Mouse (Mus musculus) liver, adult 2 months (tissue): Measurements from ENCODE around the gene Pcyox1. TPM values are rescaled to one million over a fixed set of nuclear protein-coding genes. Genes with fewer than 3 reads are reported as not detected.
A peak's percentile ranks its signal among the peaks of the same experiment; 100 is the strongest.

Experiments used
- DNase-seq: peaks from one replicate; pipeline ENCODE4 v3.0.0-alpha.2; 2011; ENCODE audit warnings: low read depth, low spot score; ENCODE audit errors: extremely low read depth
- H3K27ac ChIP-seq: fragments of 200-500 bp; replicated peaks from 2 replicates; pipeline ENCODE4 v1.5.1; 2012; ENCODE audit warnings: low read depth, mild to moderate bottlenecking, control low read depth, inconsistent platforms, low read length; ENCODE audit not compliant: insufficient read depth
- H3K27me3 ChIP-seq: fragments of 200-500 bp; 2 replicates; pipeline ENCODE4 v1.6.1; 2012; ENCODE audit warnings: mild to moderate bottlenecking, moderate library complexity, low read length, inconsistent platforms; ENCODE audit not compliant: control insufficient read depth, insufficient read depth
- H3K36me3 ChIP-seq: fragments of 200-500 bp; 2 replicates; pipeline ENCODE4 v1.6.1; 2012; ENCODE audit warnings: low read length, inconsistent platforms; ENCODE audit not compliant: control insufficient read depth, insufficient read depth
- H3K4me1 ChIP-seq: fragments of 200-500 bp; 2 replicates; pipeline ENCODE4 v1.6.1; 2011; ENCODE audit warnings: low read length; ENCODE audit not compliant: control insufficient read depth, insufficient read depth
- H3K4me3 ChIP-seq: fragments of 200-500 bp; 2 replicates; pipeline ENCODE4 v1.5.1; 2011; ENCODE audit warnings: low read depth, mild to moderate bottlenecking, control low read depth, low read length, moderate library complexity; ENCODE audit not compliant: insufficient read depth
- H3K79me2 ChIP-seq: fragments of 200-500 bp; 2 replicates; pipeline ENCODE4 v1.6.1; 2012; ENCODE audit warnings: inconsistent platforms, mild to moderate bottlenecking, low read length, moderate library complexity; ENCODE audit not compliant: control insufficient read depth, insufficient read depth
- H3K9ac ChIP-seq: fragments of 200-500 bp; 2 replicates; pipeline ENCODE4 v1.6.1; 2012; ENCODE audit warnings: low read depth, mild to moderate bottlenecking, control low read depth, inconsistent platforms, low read length
- CTCF ChIP-seq: fragments of 200-500 bp; IDR thresholded peaks from 2 replicates; pipeline ENCODE4 v1.5.1; 2011; ENCODE audit warnings: low read depth, low read length, control low read depth
- POLR2A ChIP-seq: fragments of 200-500 bp; IDR thresholded peaks from 2 replicates; pipeline ENCODE4 v1.6.1; 2011; ENCODE audit warnings: low read length, control low read depth; ENCODE audit not compliant: insufficient read depth; ENCODE audit errors: extremely low read depth
- WGBS: fragments of 180-500 bp; shearing (Covaris S2); methylation state at CpG from one replicate; pipeline ENCODE4 v1.1.7; 2018; 5-methylcytosine and 5-hydroxymethylcytosine counted together
- polyA plus RNA-seq: library from polyadenylated mRNA; depleted of rRNA; stranded (reverse); fragments of >200 nt; gene quantifications from 2 replicates; pipeline ENCODE4 v1.2.3, GENCODE M21; 2012
- total RNA-seq: library from RNA; depleted of rRNA; stranded (reverse); fragments of >200 nt; gene quantifications from 2 replicates; pipeline ENCODE4 v1.2.3, GENCODE M21; 2014

Gene Pcyox1
- total and polyA plus RNA-seq, 2 experiments = 60.4 to 102 TPM

- Histone ChIP-seq H3K36me3 (no peaks in the 10 kb centered on the region; the same call in 1 of the 2 replicates), H3K27ac (peak within 1 kb of the TSS; percentile 98), H3K27me3 (no peaks in the 10 kb centered on the region), H3K79me2 (peaks cover 2% of the 10 kb centered on the region; the same call in 1 of the 2 replicates), H3K4me3 (peak within 1 kb of the TSS; percentile 76), H3K9ac (peak within 1 kb of the TSS; percentile 91), H3K4me1 (no peaks in the 10 kb centered on the region)
- 0 out of 2 replicates have a peak, but pooled peaks have one; percentile 0 for TF ChIP-seq CTCF
- peak; percentile 25; the same call in 1 of the 2 replicates for TF ChIP-seq POLR2A
- DNase-seq = peak; percentile 95
- under 1% methylated on average over 59 of the region's 59 CpGs for WGBS
Observed at GRCm38 (mm10) chr6:86438272-86439118, 41.5 kb upstream of the Pcyox1 start, which contains the start of gene C87436. Gene C87436, plus strand, starts transcription at chr6:86438374.

GRCm38 (mm10) chr6:86437711-86438110 is 40.8 kb upstream of the Pcyox1 start:
- WGBS = 2% methylated on average over 14 of the region's 14 CpGs
- H3K79me2 ChIP-seq = peaks cover 2% of the 10 kb centered on the region; the same call in 1 of the 2 replicates
- TF ChIP-seq CTCF (peak; percentile 66), POLR2A (no peak)
- peak overlapping the region; percentile 76 for H3K4me3 ChIP-seq
- no peaks in the 10 kb centered on the region for H3K4me1 ChIP-seq
- peak overlapping the region; percentile 77 for H3K9ac ChIP-seq
- H3K36me3 ChIP-seq = peaks cover 1% of the 10 kb centered on the region; the same call in 1 of the 2 replicates
- no peaks in the 10 kb centered on the region for H3K27me3 ChIP-seq
- H3K27ac ChIP-seq = peak overlapping the region; percentile 68
- peak; percentile 69 for DNase-seq

GRCm38 (mm10) chr6:86433696-86434095 is 36.7 kb upstream of the Pcyox1 start:
- Histone ChIP-seq H3K36me3 (peaks cover 11% of the 10 kb centered on the region), H3K79me2 (no peaks in the 10 kb centered on the region), H3K4me1 (no peaks in the 10 kb centered on the region), H3K27ac (no peak overlapping the region), H3K9ac (no peak overlapping the region), H3K27me3 (no peaks in the 10 kb centered on the region), H3K4me3 (no peak overlapping the region)
- no peak for DNase-seq
- TF ChIP-seq POLR2A (no peak), CTCF (no peak)
- WGBS = 89% methylated on average over 1 of the region's 1 CpGs

- DNase-seq = no peak
- TF ChIP-seq POLR2A = no peak
- no peak for TF ChIP-seq CTCF
- no peak overlapping the region for H3K27ac ChIP-seq
- H3K9ac ChIP-seq = no peak overlapping the region
- H3K36me3 ChIP-seq = peaks cover 25% of the 10 kb centered on the region
- H3K27me3 ChIP-seq = no peaks in the 10 kb centered on the region
- 95% methylated on average over 3 of the region's 3 CpGs for WGBS
- H3K79me2 ChIP-seq = no peaks in the 10 kb centered on the region
- no peak overlapping the region for H3K4me3 ChIP-seq
- H3K4me1 ChIP-seq = no peaks in the 10 kb centered on the region
Observed at GRCm38 (mm10) chr6:86431531-86431930, 34.6 kb upstream of the Pcyox1 start.

- peaks cover 37% of the 10 kb centered on the region for H3K36me3 ChIP-seq
- WGBS = 98% methylated on average over 1 of the region's 1 CpGs
- no peak within 1 kb of the TSS for H3K27ac ChIP-seq
Observed at GRCm38 (mm10) chr6:86426358-86426757, 29.4 kb upstream of the Pcyox1 start, which contains the start of gene Gm44790. Gene Gm44790, plus strand, starts transcription at chr6:86426658.

More at GRCm38 (mm10) chr6:86426358-86426757, 29.4 kb upstream of the Pcyox1 start, which contains the start of gene Gm44790:
- Histone ChIP-seq H3K4me1 (no peaks in the 10 kb centered on the region), H3K27me3 (no peaks in the 10 kb centered on the region), H3K9ac (no peak within 1 kb of the TSS), H3K4me3 (no peak within 1 kb of the TSS), H3K79me2 (no peaks in the 10 kb centered on the region)
- no peak for DNase-seq
- no peak for TF ChIP-seq POLR2A
- no peak for TF ChIP-seq CTCF
